Mouse (Mus musculus) layer of hippocampus, adult 8-10 months (tissue): ENCODE data around the gene Wdr74. TPM values are rescaled to one million over a fixed set of nuclear protein-coding genes. Genes with fewer than 3 reads are reported as not detected.

ENCODE experiments used
- DNase-seq, 2 experiments: peaks; one replicate each; pipeline ENCODE4 v3.0.0; 2022; ENCODE audit warnings: low spot score in 2 of 2
- total RNA-seq, 4 experiments: library from RNA; stranded (reverse); gene quantifications; 2 replicates each; pipeline ENCODE4 v1.2.4; 2022

Wdr74 gene
- total RNA-seq: 10 to 100 TPM; 44.0 to 45.3 (median 44.3) TPM

DNA sequence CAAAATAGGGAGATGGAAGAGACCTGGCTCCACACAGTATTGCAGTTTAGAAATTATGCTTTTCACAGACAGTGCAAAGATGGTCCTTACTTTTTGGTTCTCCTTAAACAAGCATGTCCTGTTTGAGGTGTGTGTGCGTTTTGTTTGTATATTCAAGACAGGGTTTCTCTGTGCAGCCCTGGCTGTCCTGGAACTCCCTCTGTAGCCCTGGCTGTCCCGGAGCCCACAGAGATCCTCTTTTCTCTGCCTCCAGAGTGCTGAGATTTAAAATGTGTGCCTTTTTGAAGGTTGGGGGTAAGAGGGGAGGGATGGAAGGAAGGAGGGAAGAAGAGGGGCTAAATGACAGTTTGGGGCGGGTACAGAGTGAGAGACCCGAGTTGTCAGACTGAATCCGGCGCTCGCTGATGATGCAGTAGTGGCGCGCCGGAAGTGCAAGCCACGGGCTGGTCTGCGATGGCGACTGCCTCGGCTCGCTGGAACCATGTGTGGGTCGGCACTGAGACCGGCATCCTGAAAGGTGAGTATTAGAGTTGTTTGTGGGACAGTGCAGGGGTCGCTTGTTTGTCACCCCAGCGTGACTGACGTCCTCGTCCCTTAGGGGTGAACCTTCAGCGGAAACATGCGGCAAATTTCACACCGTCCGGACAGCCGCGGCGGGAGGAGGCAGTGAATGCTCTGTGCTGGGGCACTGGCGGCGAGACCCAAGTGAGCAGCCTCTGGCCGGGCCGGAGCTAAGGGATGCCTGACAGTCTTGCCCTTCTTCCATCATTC is at the start of gene Wdr74:
Gene Wdr74 (plus strand): TSS at position 439 of the 771 bp plus-strand sequence.
- DNase-seq: peak; percentile 89 to 90

DNA sequence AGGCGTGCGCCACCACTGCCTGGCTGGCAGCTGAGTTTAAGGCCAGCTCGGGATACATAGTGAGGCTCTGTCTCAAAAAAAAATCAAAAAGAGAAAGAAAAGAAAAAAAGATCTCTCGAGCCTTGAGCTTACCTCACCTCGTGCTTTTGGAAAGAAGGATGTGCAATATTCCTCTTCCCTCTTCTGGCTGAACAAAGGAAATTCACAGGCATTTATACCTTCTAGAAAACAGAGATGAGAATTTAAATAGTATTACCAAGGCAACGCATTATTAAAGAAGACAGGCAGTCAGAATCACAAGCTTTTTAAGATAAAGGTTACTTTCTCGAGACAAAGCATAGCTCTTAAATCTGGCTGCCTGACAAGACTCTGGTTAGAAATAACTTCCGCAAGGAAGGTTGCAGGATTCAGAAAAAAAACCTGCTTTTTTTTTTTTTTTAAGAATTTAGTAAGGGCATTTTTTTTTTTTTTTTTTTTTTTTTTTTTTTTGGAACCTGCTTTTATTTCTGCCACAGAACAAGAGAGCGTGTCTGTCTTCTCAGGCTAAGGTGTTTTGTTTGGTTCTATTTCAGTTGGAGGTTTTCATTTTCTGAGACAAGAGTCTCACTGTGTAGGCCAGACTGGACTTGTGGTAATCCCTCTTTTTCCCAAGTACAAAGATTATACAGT is 43.6 kb upstream of the Wdr74 start:
- no peak for DNase-seq

DNA sequence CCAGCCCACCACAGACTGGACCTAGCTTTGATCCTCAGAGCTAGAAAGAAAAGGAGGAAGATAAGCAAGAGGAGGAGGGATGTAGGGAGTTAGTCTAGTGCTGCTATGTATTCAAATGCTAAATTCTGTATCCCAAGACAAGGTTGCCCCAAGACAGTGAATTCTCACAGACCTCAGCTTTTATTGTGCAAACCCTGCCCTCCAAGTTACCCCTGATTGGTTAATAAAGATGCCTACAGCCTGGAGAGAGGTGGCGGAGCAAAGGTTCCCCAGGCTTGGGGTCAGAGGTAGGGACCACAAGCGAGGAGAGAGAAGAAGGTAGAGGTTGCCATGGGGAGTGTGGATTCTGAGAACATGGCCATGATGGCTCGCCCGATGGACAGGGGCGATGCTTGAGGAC is 42.9 kb upstream of the Wdr74 start:
- no peak for DNase-seq

DNA sequence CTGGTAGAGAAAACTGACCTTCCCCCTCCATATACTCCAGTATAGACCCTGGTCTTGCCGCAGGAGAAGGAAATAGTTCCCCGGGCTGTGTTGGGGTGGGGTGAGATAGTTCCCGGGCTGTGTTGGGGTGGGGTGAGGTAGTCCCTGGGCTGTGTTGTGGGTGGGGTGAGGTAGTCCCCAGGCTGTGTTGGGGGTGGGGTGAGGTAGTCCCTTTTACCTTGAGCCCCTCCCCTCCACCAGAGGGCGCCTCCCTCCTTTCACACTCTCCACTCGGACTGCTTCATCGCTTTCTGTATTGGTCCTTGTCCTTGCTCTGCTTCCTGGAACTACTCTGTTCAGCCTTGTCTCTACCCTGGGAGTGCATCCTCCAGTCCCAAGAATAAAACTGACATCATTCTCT is 40.3 kb upstream of the Wdr74 start:
- DNase-seq: no peak

DNA sequence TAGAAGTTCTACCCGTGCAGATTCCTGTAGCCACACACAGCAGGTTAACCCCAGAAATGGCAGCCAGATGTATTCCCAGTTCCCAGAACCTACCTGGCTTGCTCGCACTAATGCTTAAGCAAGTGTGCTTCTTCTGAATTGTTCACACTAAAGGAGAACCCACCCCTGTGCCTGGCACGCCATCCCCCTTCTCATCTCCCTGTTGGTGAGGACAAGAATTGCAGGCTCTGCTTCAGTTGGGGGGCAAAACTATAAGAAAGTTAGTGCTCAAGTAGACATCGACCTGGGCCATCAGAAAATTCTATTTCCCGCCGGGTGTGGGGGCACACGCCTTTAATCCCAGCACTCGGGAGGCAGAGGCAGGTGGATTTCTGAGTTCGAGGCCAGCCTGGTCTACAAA is 36.0 kb upstream of the Wdr74 start:
- DNase-seq: no peak

DNA sequence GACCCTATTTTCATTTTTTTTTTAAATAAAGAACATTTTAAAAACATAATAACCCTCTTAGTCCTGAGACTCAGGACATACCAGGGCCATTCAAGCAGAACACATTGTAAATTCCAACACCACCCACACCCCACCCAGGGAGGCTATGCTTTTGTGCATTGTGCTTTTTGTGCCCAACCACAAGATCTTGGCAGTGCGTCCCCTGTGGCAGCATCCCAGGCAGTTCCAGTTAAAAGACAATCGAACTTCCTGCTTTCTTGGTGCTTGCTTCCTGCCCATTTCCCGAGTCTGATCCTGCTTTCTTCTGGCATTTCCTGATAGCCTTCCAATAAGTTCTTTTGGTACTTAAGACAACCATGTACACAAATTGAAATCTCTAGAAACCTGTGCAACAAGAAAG is 33.2 kb upstream of the Wdr74 start:
- no peak for DNase-seq

DNA sequence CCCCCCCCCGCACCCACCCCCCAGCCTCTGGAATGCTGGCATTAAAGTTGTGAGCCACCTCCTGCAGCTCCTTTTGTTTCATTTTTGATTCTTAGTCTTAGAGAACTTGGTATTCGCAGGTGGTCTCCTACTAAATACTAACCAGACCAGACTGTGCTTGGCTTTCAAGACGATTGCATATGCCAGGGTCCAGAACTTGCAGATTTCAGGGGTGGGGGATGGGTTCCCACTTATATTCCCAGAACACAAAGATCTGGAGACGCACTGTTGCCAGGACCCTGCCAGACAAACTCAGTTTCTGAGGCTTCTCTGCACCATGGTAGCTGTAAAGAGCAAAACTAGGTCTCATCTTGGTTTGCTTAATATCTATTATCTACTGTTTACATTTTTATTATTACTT is 32.1 kb upstream of the Wdr74 start:
- DNase-seq: no peak

DNA sequence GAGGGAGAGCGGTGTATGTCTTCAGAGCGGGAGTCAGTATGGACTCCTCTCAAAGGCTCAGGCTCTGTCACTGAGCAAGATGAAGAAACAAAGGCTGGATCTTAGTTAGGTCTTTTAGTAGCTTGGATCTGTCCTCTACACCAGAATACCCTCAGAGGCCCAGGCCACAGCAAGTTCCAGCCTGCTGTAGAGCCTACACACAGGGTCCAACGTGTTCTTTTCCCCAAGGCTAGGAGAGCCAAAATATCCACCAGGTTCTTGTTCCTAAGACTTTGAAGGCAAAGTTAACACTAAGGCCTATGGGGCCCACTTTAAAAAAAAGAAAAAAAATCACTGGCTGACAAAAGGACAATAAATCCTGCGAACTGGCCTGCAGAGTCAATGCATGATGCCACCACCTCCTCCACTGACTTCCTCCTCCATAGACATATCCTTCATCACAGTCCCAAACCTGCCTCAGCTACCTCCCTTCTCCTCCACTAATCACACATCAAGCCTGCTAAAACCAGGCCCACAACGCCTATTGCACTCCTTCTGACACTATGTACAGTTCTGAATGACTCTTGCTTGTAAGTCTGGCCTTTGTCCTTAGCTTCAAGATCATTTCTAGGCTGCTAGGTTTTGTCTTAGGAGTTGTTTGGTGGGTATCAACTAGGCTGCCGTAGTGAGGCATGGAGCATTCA is 30.5 kb upstream of the Wdr74 start:
- no peak for DNase-seq

DNA sequence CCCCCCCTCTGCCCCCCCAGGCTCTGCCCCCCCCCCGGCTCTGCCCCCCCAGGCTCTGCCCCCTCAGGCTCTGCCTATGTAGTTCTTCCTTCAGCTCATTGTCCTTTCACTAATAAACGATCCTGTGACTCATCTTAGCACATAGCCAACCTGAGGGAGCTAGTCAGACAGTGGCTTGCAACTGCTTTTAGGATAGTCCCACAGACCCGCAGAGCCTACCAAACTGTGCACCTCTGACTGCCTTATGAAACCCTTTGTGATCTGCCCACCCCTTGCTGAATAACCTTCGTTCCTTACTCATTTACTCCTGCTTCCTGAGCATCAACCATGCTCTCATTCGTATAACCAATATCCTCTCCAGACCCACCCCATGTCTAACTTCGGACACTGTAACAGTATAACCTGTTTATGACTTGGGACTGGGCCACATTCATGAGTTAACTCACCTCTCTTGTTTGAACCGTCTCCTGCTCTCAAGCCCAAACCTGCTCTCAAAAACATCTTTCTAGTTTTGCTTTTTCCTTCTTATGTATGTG is 29.4 kb upstream of the Wdr74 start:
- DNase-seq: no peak

DNA sequence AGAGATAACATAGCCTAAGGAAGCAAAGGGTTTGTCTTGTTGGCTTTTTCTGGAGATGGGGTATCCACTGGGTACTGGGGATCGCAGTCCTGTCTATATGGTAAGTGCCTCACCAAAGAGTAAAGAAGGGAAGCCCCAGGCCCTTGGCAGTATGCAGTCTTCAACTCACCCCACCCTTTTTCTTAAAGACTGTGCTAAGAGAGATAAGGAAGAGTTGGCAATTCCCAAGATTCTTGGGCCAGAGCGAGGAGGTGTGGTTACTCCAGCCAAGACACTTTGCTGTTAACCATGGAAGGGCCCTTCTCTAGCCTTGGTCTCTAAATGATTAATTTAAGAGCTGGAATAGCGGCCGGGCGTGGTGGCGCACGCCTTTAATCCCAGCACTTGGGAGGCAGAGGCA is 28.7 kb upstream of the Wdr74 start:
- DNase-seq: no peak

DNA sequence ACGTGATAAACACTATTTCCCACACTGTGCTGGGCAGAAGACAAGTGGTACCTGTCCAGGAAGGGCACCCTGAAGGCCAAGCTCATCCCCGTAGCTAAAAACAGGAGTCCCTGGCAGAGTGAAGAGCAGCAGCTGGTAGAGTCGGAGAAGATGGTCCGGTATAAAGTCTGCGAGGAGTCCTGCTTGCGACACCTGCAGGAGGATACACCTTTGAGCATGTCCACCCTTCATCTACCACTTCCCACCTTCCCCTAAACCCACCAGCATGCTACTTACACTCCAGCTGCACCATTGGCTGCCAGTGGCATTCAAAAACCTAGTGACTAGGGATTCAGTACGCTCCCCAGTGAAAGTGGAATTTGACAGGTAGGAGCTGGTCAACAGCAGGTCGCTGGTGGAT is 26.7 kb upstream of the Wdr74 start:
- DNase-seq: no peak

DNA sequence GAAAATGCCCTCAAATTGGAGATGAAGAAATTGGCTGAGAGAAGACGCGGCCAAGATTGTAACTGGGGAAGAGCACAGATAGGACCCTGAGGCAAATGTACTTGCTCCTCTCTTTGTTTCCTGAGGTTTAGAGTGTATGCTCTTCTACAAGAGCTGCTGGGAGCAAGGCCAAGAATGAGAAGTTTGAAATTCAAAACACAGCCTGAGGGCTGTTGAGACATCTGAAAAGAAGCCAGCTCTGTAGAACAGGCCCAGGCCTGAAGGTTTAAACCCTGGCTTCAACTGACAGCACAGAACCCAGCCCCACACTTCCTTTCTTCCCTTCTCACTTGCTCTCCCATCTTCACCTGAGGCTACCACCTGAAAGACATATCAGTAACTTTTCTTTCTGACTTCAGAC is 25.6 kb upstream of the Wdr74 start:
- DNase-seq: no peak

DNA sequence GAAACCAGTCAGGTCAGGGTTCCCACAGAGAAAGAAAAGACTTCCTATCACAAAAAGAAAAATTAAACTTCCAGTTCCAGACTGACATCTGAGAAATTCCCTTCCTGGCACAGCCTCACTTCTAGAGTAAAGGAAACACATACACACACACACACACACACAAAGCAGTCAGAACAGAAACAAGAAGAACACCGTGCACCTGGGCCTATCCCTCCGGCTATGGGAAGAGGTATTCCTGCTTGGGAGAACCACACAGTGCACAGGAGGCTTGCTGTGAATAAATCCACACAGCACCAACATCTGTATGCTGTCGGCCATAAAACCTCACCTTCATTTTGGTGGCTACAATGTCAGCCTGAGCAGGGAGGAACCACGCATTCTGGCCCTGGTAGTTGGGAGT is 24.1 kb upstream of the Wdr74 start:
- DNase-seq: no peak

DNA sequence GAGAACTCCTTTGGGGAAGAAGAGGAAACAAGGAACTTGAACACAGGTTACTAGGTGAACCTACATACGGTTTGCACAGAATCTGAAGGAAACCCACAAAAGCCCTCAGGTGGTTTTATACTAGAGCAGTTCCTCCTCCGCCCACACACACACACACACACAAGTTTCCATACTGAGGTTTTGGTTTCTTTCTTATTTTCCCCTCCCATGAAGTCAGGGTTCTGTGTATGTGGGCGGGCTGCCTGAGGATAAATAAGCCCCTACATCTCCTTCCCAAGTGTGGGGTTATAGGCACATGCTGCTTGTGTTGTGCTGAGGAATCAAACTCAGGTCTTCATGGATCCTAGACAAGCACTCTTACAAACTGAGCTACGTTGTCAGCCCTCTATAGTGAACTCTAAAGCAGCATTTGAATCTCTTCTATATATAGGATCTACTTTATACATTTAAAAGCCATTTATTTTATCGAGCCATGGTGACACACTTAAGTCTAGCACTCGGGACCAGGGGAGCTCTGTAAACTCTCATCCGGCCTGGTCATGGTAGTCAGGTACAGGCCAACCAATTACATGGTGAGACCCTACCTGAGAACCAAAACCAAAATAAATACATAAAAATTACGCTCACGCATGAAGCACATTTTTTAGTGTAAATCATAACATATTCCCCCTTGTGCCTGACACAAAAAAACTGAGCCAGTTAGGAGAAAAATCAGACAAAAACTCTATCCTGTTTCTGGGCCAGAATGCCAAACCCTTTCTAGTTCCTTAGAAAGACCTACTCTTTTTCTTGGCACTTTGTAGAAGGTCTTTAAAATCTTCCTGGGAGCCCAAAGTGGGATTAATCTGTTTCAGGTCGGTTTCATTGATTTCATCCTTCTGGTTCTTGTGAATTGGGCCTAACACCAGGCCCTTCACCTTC is 23.4 kb upstream of the Wdr74 start:
- no peak for DNase-seq

DNA sequence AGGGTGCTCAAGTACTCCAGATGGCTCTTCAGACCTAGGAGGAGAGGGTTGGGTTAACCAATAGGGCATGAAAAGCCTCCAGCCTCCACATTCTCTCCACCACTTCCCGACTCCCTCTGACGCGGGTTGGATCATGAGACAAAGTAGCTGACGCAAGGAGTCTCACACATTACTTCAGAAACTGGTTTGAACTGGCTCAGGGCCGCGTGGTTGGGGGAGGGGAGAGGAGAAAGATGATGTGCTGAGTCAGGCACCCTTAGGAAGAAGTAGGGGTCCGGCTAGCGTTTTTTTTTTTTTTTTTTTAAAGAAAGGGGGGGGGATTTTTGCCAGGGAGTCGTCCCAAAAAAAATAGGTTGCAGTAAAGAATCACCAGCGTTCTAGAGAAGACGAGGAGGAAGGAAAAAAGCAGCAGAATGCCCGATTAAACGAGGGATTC is 22.7 kb upstream of the Wdr74 start:
- peak; percentile 51 to 64 for DNase-seq

DNA sequence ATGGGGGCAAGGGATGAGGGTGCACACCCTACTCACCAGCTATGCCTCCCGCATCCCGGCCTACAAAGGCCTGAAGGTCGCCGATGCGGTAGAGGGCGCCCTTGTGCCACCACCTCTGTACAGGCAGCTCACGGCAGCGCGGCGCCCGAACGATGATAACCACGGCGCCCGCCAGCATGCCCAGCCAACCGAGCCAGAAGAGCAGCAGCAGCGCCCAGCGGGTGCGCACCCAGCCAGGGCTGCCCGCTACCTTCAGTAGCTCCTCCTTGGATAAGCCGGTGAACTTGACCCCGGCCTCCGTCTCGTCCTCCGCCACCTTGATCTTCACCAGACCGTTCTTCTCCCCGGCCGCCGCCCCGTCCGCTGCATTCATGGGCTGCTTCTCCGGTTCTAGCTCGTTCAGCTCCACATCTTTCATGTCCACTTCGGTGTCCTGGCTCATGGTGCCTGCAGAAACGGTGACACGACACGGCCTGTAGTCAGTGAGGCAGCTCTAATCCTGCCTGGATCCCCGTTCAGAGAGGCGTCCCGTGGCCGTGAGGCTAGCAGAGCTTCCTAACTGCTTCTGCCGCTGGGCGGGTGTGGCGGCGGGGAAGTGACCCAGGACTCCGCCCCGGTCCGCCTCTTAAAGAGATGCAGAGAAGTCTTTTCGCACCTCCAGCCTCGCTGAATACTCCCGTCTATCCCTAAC is 22.2 kb upstream of the Wdr74 start:
- peak; percentile 87 to 94 for DNase-seq

DNA sequence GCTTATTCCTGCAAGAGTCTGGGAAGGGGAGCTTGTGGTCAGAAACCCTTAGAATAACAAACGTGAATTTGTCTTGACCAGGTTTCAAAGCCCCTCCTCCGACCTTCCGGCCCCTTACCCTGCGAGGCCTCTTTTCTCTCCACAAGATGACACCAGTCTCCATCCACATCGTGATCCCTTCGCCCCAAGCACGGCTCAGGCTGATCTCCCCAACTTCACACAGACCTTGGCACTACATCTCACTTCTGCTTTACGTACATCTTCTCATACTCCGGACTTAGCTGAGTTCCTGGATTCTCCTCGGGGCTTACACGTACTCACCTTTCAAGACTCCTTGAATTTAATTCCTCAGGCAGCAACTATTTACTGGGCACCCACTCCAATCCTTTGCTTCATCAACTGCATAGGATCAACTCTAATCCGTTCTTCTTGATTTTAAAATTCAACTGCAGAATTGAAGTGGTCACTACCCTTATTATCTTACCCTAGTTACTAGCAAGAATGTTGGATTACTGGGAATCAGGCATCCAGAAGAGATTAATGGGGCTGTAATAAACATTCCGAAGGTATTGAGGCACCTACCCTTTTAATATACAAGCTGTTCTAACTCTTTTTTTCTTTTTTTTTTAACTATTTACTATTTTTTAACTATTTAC is 21.5 kb upstream of the Wdr74 start:
- DNase-seq: no peak

DNA sequence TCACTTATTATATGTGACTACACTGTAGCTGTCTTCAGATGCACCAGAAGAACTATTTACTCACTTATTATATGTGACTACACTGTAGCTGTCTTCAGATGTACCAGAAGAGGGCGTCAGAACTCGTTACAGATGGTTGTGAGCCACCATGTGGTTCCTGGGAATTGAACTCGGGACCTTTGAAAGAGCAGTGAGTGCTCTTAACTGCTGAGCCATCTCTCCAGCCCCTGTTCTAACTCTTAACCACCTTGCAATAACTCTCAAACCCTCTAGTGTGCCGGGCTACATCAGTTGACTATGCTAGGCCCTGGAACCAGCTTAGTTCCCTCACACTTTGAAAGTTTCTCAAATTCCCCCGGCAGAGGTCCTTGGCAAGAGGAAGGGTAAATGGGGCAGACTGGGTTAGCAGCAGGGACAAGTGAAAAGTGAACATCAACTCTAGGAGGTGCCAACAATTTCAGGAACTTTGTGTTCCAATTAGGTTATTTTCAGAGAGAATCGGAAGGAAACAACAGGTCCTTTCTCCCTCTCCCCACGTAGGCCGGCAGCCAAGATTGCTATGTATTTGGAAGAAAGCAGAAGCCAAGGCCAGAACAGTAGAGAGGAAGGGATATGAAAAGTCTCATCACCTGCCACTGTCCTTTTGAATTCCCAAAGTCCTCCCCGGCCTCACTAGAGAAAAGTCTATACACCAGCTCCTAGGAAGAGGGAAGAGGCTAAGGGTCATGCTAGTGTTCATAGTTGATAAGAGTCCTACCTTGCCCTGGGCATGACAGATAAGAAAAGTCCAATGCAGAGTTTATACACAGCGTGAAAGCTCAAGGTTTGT is 20.8 kb upstream of the Wdr74 start:
- DNase-seq: no peak
